Mouse (Mus musculus): ENCODE measurements around the gene Lactb. TPM values are rescaled to one million over a fixed set of nuclear protein-coding genes. Genes with fewer than 3 reads are reported as not detected.

Lactb gene
- 16.7 TPM for polyA plus RNA-seq (2014; fragmentation: Illumina TruSeq; extraction: RNeasy Lipid Tissue Mini Kit (QIAGEN cat#74804); ENCODE audit: low read depth, low replicate concordance)

GRCm38 (mm10) chr9:66975239-66975645 lies at the start of gene Lactb:
Gene Lactb (minus strand): TSS chr9:66975484.

DNA sequence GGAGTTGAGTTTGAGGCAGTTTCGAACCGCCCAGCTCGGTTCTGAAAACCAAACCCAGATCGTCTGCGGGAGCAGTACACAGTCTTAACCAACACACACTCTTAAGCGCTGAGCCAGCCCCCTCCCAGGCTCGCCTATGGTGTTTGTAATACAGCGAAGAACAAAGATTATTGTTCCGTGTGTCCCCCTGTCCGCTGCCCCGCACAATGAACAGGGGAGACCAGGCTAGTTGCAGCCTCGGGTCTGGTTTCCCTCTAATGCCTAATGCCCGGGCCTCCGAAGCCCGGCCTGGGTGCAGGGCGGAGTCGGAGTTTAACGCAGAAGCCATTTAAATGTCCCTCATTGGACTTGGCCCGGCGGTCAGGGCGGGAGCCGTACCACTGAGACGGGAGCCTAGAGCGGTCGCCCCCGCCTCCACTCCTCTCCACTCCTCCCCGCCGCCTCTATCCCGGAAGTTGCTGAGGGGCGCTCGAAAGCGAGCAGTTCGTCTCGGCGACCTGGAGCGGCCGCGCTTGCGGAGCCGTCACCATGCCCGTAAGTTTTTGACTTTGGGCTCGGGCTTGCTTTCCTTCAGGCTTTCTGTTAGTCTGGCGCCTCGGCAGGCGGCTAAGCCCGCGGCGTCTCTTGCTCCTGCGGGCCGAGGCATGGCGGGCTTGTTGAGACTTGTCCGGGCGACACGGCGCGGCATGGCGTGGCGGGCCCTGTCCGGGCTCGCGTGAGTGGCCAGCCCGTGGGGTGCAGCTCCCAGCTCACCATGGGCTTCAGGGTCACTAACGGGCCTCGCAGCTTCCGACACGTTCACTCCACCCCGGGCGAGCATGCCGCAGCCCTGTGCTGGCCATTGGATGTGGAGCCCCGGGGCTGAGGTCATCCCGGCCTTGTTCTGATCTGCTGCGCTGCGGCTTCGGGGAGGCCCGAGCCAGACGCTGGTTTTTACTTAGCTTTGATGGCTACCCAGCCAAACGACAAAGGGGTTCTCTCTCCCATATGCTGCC lies 29.3 kb downstream of the Lactb start, which contains the start of gene Rps27l:
Gene Rps27l, plus strand, starts transcription at position 440 of the 995 bp plus-strand sequence.

DNA sequence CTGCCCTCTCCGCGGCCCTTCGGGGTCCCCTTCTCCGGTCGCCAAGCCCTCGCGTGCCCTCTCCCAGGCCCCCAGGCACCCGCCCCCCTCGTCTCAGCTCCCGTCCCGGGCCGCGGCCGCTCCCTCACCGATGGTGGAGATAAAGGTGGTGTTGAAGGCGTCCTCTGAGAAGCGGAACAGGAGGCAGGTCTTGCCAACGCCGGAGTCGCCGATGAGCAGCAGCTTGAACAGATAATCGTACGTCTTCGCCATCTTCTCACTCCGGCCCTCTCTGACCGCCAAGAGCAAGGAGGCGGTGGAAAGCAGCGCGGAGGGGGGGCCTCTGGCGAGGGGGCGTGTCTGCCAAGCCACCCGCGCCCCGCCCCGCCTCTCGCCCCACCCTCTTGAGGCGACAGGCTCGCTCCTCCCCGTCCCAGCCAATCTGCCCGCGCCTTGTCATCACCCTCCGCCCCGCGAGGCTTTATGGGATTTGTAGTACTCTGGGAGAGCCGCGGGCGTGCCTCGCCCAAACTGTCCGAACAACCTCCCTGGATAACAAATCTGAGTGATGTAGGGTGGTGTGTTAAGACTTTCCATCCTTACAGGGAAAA lies 55.8 kb downstream of the Lactb start, which contains the start of gene Rab8b:
Gene Rab8b, minus strand, starts transcription at position 306 of the 590 bp plus-strand sequence.

Other genes with a start within 250 kb of the Lactb start
- 8.8 TPM for gene Aph1b, start 180.0 kb downstream of the Lactb start, polyA plus RNA-seq (2014; fragmentation: Illumina TruSeq; extraction: RNeasy Lipid Tissue Mini Kit (QIAGEN cat#74804); ENCODE audit: low read depth, low replicate concordance)
- 0.20 TPM for gene Gm10647, start 178.4 kb downstream of the Lactb start, polyA plus RNA-seq (2014; fragmentation: Illumina TruSeq; extraction: RNeasy Lipid Tissue Mini Kit (QIAGEN cat#74804); ENCODE audit: low read depth, low replicate concordance)
- gene Aph1c, start 140.8 kb downstream of the Lactb start, polyA plus RNA-seq (2014; fragmentation: Illumina TruSeq; extraction: RNeasy Lipid Tissue Mini Kit (QIAGEN cat#74804); ENCODE audit: low read depth, low replicate concordance), result 3.0 TPM
- 13.1 TPM for gene Rab8b, start 55.8 kb downstream of the Lactb start, polyA plus RNA-seq (2014; fragmentation: Illumina TruSeq; extraction: RNeasy Lipid Tissue Mini Kit (QIAGEN cat#74804); ENCODE audit: low read depth, low replicate concordance)
- 233 TPM for gene Rps27l, start 29.4 kb downstream of the Lactb start, polyA plus RNA-seq (2014; fragmentation: Illumina TruSeq; extraction: RNeasy Lipid Tissue Mini Kit (QIAGEN cat#74804); ENCODE audit: low read depth, low replicate concordance)
- gene Tpm1, start 73.9 kb upstream of the Lactb start, polyA plus RNA-seq (2014; fragmentation: Illumina TruSeq; extraction: RNeasy Lipid Tissue Mini Kit (QIAGEN cat#74804); ENCODE audit: low read depth, low replicate concordance), result 352 TPM